Mouse (Mus musculus) liver, postnatal 0 days (tissue): ENCODE measurements at regions not wholly inside any gene's neighbourhood (a gene's known extent, or its start where the extent isn't known, plus 50 kb on each side); places are given as distances from the start of the nearest gene placed in this dataset.
A peak's percentile ranks its signal among the peaks of the same experiment; 100 is the strongest.

Experiments
- CTCF ChIP-seq: sonication (generic); IDR thresholded peaks from 2 replicates; pipeline ENCODE4 v1.5.1; 2016; ENCODE audit warnings: antibody characterized with exemption, low read depth
- EP300 ChIP-seq: IDR thresholded peaks from 2 replicates; pipeline ENCODE4 v1.6.1; 2016; ENCODE audit warnings: antibody characterized with exemption, low read depth, mild to moderate bottlenecking

- TF ChIP-seq CTCF (peak; percentile 63), EP300 (peak; percentile 39; the same call in 1 of the 2 replicates)
Observed at GRCm38 (mm10) chr4:95160912-95161669, 109.1 kb upstream of the Jun start.
